Mouse (Mus musculus) gastrocnemius, postnatal 14 days (tissue): Measurements from ENCODE around the gene Hspa12a. TPM values are rescaled to one million over a fixed set of nuclear protein-coding genes. Genes with fewer than 3 reads are reported as not detected.
A peak's percentile ranks its signal among the peaks of the same experiment; 100 is the strongest.

Source experiments
- DNase-seq: peaks from one replicate; pipeline ENCODE4 v3.0.0; 2021; ENCODE audit warnings: mixed read lengths
- intact Hi-C: fragments of 180-260 bp; cut with DNase I; formaldehyde crosslinking; loops from one replicate; pipeline ENCODE4 v1.15.1; 2025; ENCODE audit warnings: low total_unique reads
- long read RNA-seq, 2 experiments: library from polyadenylated mRNA; stranded (forward); transcript quantifications; one replicate each; pipeline ENCODE4 v2.0.0; 2021
- total RNA-seq, 2 experiments: library from RNA; stranded (reverse); gene quantifications; 2 replicates each; pipeline ENCODE4 v1.2.3; 2021

The Hspa12a gene
- total RNA-seq: 10 to 100 TPM in 1 of 2 experiments, 1 to 10 TPM in 1; 8.6 to 13.4 TPM
- long read RNA-seq, experiment 1, partial matches to known transcripts: 0 of 2 reads
- long read RNA-seq, experiment 1, other reads (novel, unspliced or antisense): 2 of 2 reads
- long read RNA-seq, experiment 2, full-length matches to known transcripts: 1 of 4 reads
- long read RNA-seq, experiment 2, partial matches to known transcripts: 0 of 4 reads
- long read RNA-seq, experiment 2, other reads (novel, unspliced or antisense): 3 of 4 reads

DNA sequence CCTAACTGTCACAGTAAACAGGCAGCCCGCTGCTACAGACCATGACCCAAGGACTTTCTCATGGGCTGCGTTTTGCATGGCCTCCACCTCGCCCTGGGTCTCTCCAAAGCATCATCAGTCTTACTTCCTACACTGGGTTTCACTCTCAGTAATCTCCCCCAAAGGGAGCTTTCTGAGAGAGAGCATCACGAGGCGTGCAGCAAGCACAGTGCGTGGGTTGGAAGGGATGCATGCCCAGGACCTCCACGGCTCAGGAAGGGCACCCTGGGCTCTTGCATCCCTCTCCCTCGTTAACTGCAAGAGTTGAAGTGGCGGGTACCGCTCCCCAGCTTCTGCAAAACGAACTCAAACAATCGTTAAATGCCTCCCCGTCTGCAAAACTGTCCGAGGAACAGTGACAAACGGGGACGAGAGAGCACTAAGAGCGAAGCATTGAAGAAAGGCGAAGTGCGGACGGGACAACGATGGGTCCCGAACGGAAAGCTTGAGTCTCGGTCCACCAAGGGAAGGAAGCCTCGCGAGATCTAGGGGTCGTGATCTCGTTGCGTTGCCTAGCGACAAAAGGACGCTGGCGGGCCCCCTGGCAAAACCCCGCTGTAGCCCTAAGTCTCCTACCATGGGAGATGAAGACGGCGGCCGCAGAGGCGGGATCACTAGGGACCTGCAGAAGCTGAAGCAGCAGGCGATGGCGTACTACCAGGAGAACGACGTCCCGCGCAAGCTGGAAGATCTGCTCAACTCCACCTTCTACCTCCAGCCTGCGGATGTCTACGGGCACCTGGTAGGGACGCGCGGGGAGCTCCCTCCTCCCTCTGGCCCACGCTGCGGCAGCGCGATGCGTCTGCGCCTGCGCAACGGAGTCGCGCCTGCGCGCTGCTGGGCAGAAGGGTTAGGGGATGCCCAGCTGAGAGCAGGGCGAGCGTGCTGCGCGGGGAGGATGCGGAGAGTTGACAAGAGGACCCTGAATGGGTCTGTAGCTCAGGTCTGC lies at the start of gene Hspa12a, which contains the start of gene Eno4:
Hspa12a (minus strand) TSS at position 814 of the 988 bp plus-strand sequence.
Eno4 (plus strand) TSS at position 585 of the 988 bp plus-strand sequence.
- peak; percentile 92 for DNase-seq
- intact Hi-C loops: no loop called here

DNA sequence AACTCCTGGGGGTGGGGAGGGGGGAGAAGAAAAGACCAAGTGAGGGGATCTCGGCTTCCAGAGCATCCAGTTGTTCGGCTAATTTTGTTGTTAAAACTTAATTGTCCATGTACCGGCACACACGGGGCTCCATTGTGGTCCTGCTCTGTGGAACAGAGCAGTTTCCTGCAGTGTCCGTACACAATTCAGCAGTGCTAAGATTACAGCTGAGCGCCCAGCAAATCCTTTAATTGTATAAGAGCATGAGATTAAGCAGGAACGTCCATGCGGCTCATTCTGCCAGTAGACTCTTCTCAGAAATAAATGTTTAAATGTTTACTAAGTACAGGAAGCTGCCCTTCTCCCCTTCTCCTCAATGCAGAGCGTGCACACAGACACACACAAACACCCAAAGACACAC lies 38.1 kb upstream of the Hspa12a start:
- intact Hi-C loops: no loop called here

DNA sequence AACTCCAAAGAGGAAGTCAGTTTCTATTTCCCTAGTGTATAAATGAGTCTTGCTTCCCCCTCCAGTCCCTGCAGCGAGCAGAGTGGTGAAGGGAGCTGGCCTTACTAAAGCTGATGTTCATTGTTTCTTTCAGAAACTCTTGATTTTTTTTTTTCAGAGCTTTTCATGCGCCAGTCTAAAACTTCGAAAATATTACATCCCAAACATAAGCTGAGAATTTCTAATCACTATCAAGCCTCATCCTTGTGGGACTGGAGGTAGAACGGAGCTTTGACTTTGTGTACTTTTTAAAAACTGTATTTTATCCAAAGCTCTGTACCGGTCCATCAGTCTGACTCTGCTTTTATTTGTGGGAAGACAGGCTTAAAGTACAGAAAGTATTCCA lies 36.6 kb upstream of the Hspa12a start:
- no peak for DNase-seq
- intact Hi-C loops: no loop called here

More for the DNA sequence above, 38.1 kb upstream of the Hspa12a start:
- DNase-seq: no peak

DNA sequence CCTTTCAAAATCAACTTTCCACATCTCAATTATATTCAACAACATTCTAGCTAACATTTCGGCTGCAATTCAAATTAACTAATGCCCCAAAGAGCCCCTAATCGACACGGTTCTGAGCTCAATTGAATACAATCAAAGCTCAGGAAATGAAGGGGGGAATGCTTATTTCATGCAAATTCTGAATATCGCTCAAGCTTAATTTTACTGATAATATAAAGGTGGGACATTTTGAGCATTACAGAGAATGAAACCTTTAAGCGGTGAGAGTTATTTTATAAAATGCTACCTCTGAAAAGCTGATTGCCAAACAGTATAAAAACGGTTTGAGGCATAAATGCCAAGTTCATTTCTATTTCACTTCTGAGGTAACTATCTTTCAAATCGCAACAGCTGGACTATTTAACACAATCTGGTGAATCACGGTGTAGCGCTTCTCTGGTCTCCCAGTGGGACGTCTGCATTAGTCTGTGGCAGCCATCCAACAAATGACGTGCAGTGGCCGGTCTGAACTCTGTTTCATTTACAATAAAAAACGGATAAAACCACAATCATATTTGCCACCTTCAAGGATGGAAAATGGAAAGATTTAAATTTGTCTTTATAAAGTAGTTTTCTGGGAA lies 36.1 kb upstream of the Hspa12a start:
- DNase-seq: peak; percentile 47
- intact Hi-C loops: no loop called here

DNA sequence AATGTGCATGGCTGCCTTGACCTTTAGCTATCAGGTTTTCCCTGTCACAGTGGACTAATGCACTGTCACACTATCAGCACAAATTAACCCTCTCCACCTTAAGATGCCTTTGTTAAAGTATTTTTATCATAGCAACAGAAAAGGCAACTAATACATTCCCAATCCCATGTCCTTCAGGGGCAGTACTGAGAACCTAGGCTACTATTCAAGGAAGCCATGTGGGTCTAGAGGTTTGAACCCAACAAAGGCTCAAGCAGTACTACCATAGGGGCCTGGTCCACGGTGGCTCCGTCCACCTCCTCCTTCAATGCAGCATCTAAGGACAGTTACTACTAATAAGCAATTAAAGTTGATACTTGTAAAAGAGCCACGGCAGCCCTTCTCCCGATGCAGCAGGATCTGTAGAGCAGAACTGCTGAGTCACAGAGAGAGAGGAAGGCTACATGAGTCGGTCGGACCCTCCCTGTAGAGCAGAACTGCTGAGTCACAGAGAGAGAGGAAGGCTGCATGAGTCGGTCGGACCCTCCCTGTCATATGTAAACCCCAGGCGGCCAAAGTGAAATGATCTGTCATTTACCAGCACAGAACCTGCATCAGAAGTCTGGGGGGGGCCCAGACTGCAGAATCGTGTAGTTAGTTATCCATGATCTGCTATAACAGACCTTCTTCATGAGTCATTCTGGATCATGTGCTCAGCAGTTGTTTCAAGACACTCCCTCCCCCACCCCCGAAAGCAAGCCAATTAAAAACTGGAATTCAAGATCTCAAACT lies 35.1 kb upstream of the Hspa12a start:
- intact Hi-C loops: no loop called here
- no peak for DNase-seq

DNA sequence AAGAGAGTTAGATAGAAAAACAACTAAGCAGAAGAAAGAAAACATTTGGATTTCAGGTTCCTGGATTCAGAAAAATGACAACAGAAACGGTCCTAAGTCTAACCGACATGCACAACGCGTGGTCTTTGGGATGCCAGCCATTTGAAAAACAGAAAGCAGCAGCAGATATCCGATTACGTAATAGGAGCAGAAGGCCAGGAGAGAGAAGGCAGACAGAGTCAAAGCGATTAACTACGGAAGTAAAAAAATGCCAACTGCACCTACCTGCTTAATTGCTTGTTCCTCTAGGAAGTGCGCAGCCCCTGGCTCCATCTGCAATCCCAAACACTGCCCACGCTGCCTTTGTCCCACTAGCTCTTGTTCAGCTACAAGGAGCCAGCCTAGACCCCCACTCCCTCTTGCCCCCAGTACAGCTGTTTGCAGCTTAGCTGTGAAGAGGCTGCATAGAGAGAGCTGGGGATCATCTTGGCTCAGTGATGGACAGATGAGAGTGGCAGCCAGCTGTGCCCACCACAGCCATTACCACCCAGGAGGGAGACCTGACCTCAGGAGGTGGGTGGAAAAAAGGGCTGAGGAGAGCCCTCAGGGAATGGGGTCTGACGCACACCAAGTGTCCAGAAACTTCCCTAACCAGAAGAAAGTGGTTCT lies 31.9 kb upstream of the Hspa12a start:
- DNase-seq: no peak
- intact Hi-C loops: no loop called here

DNA sequence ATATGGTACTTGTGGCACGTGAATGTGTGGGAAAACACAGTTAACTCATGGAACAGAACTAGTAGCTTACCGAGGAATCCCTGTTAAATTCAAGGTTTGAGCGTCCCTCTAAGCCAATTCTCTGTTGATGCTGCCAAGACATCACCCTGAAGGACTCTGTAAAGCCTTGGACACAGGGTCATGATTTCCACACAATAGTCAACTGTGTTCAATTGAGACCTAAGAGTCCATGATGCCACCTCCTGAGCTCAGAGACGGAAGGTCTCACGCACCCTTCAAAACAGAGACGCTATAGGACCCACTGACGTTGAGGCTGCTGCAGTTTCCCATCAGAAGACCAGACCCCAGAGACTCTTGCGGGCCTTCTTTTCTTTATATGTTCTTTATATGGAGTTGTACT lies 30.7 kb upstream of the Hspa12a start:
- DNase-seq: no peak
- intact Hi-C loops: no loop called here

DNA sequence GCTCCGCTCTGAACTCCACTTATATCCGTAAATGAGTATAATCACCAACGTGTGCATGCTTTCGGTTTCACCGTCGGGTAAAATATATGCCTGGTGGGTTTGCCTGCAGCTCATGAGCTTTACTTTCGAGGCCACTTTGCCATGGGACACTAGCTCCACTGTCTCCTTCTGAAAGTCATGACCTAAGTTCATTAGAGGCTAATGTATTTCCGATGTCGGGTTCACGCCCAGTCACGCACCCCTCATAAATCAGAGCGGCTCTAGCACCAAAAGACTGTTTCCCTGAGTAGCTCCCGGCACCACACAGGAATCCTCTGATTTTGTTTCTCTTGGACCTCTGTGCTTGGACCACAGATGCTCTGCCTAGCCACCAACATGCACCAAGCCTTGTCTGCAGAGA lies 27.4 kb upstream of the Hspa12a start:
- intact Hi-C loops: no loop called here
- no peak for DNase-seq

DNA sequence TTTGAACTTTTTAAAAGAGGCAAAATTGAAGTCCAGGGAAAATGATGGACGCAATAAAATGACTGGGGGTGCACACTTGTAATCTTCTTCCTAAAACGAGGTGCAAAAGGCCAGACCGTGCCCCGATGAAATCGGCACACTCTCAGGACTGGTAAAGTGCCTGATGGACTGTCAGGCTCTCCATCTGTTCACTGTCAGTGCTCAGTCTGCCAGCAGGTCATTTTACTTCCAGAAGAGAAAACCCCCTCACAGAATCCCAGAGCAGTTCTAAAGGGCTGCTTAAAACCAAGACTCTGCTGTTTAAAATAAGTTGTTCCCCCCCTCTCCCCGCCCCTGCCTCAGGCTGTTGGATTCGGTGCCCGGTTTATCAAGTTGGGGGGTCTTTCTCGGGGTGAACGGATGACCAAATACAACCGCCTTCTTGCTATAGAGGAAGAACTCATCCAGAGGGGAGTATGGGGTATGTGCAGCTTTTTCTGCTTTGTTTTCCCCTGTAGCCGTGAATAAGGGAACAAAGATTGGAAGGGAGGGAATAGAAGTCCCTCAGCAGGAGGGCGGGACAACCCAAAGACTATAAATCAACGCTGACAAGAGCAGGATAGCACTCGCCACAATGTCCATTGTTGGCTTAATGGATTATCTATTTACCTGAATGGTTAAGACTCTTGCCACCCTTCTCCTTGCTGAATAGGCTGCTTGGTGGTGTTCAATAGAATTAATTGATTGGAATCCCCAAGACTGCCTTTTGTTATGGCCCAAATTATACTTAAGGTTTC lies 25.5 kb upstream of the Hspa12a start:
- no peak for DNase-seq
- intact Hi-C loops: no loop called here

DNA sequence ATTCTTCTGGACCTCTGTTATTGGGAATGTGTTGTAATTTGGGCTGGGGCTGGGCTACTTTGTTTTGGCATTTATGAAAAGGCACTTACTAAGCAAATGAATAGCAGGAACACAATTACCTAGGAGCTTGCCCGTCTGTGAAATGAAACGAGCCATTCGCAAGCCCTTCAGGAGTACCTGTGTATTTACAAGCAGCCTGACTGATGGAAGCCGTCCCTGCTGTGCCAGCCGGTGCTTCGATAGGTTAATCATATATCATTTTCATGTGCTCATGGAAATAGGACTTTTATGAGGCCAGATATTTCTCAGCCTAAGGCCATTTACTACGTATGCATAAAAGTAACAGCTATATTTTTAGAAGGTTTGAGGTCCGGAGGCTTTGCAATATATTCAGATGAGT lies 19.6 kb upstream of the Hspa12a start:
- intact Hi-C loops: no loop called here
- DNase-seq: no peak

DNA sequence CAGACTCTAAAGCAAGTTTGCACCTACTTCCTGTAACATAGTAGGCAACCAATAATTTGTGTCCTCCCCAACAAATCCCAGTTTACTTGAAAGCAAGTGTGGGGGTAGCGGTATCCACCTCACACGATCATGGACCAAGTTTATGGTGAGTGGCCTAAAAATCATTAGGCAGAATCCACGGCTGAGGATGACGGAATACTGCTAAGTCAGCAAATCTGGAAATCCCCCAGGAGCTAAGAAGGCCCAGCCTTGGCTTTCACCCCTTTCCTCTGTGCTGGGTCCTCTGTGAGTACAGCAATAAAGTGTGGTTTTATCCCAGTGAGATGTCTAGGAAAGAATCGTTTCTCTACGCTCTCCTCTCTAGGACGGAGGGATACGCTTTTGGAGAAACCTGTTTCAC lies 11.3 kb upstream of the Hspa12a start:
- DNase-seq: no peak
- intact Hi-C loops: no loop called here

DNA sequence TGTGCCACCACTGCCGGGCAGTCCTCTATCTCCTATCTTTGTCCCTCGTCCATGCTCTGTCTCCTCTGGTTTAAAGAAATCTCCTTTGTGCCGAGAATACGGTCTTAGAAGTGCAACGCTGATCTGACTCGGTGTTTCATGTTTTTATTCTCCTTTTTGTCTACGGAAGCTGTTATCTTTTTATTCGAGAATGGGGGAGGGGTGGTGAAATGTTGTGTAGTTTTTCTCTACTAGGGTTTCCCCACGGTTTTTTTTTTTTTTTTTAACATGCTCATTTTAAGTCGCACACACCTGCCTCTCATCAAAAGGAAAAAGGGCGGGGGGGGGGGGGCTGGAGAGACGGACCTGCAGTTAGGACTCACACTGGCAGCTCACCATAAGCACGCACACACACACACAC lies 8.8 kb upstream of the Hspa12a start:
- DNase-seq: no peak
- intact Hi-C loops: no loop called here

DNA sequence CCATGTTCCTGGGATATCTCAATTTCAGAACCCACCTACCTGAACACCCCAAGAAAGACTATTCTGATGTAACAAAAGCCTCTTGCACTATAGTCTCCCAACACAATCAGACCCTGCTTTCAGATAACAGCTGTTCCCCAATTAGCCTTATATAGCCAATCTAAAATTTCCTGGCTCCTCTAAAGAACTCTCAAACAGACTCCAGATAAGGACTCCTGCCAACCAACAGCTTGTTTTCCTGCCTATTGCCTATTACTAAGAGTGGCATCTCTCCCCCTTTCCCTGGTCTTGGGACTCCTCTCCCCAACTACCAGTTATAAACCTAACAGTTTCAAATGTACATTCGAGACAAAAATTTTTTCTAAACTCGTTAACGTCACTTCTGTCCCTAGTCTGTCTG lies 8.1 kb upstream of the Hspa12a start:
- intact Hi-C loops: no loop called here

DNA sequence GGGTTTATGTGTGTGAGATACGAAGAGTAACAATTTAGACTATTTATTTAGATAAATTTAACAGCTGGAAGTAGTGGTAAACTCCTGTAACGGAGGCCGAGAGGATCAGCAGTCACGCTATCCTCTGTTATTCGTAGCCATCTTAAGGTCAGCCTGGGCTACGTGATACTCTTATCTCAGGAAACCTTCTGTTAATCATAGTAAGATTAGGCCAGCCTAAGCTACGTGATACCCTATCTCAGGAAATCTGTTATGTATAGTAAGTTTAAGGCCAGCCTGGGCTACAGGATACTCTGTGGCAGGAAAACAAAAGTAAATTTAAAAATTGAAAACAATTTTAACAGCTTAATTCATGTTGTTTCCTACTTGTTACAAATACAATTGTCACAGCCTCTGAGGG lies 2.5 kb upstream of the Hspa12a start:
- intact Hi-C loops: no loop called here
- no peak for DNase-seq

More for the DNA sequence above, 8.1 kb upstream of the Hspa12a start:
- DNase-seq: no peak

DNA sequence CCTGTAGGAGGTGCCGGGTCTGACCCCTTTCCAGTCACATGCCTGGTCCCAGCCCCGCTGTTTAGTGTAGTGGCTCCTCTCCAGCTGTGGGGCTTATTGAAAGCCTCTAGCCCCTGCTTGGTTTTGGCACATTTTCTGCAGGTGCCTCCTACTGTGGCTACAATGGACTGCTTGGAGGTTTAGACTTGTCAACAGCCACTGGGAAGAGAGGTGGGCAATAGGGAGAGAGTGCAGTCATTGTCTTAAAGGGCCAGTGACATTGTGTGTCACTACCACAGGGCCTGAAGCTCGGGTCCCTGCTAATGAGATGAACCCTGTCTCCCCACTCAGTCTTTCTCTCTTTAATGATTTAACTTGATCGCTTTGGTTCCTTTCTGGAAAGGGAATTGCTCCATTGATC lies 10.4 kb downstream of the Hspa12a start:
- intact Hi-C loops: no loop called here
- DNase-seq: no peak

DNA sequence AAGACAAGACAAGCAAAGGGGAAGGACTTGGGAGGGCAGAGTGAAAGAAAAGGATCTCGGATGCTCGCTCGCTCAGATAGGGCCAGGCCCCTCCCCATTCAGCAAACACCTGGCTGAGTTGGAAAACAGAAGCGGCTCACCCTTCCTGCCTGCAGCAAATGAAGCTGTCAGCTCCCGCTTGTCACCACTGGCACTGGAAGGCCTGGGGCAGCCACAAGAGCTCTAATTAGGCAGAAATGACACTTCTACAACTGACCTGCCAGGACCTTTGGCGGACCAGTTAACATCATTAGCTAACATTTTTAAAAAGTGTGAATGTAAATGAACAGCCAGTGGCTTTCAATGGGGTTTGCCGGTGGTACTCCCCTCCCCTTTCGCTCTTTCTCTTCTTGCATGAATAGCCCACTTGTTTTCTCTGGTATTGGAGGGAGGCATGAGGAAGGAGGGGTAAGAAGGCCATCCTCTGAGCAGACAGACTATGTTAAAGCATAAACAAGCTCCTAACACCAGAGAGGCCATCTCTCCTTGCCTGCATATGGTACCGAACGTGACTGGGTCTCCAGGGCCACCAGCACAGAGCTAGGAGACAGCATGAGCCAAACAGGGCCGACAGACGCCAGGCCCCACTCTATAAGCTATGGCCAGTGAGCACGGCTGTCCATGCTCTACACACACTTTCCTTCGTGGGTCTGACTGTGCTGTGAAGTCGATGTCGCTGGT lies 12.2 kb downstream of the Hspa12a start:
- intact Hi-C loops: no loop called here
- DNase-seq: no peak

DNA sequence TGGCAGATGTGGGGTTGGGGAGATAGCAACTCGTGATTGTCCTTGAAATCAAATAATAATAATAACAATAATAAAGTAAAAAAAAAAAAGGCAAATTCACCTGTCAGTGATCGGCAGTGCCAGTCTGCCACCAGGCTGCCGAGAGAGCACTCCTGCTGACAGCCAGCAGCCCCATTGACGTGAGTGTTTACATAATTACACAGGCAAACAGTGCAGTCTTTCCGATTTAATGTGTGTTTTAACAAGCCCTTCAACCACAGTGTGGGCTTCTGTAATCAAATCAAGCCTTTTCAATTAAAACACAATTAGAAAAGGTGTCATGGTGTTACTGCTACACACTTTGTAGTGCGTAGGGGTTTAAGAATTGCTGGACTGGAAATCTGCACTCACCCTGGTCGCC lies 24.3 kb downstream of the Hspa12a start:
- no peak for DNase-seq
- intact Hi-C loops: no loop called here

DNA sequence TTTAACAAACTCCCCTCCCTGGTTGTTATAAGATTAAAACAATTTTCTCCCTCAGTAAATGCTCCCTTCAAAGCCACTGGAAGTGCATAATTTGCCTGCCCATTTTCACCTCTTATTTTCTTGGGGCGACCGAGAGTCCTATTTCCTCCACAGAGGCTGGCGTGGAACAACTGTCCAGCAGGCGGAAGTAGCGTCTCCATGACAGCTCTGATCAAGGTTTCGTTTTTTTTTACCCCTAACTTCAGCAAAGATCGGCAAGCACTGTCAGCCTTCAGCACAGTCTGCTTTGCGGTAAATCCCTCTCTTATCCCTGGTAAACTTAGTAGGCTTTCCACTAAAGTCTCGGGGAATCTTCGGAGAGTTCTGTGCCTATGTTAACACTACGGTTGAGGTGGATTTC lies 24.9 kb downstream of the Hspa12a start:
- no peak for DNase-seq

More for the DNA sequence above, 24.9 kb downstream of the Hspa12a start:
- intact Hi-C loops: no loop called here
